Mouse (Mus musculus) splenic B cell, adult 2 months (primary cell): ENCODE data around the gene Acot4.
"Not testable (repeated sequence)": the region's sequence is repeated elsewhere in the genome, so short reads cannot be mapped to it uniquely, and the experiment has no call there.

Experiments
- DNase-seq: peaks from one replicate; pipeline ENCODE4 v3.0.0-alpha.2; 2011; ENCODE audit warnings: low read depth, low spot score
- H3K27me3 ChIP-seq: 2 replicates; pipeline ENCODE4 v1.6.1; 2012; ENCODE audit warnings: mild to moderate bottlenecking, low read length, moderate library complexity, mixed read lengths; ENCODE audit not compliant: control insufficient read depth, poor library complexity, insufficient read depth, severe bottlenecking
- H3K36me3 ChIP-seq: 2 replicates; pipeline ENCODE4 v1.6.1; 2012; ENCODE audit warnings: mild to moderate bottlenecking, low read length, moderate library complexity, mixed read lengths; ENCODE audit not compliant: control insufficient read depth, poor library complexity, insufficient read depth, severe bottlenecking

Gene Acot4

DNA sequence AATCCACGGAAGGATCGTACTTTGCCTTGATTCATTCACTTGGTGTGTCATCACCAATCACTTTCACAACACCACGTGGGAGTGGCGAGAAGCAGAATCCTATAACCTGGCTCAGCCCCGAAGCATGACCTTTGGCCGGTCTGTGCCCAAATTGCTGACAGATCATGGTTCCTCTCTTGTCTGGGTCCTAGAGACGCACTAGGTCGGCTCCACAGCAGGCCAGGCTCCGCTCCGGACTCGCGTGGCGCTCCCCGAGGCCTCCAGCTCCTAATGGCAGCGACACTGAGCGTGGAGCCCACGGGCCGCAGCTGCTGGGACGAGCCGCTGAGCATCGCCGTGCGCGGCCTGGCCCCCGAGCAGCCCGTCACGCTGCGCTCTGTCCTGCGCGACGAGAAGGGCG lies at the start of gene Acot4:
Gene Acot4 (plus strand): TSS at position 139 of the 400 bp plus-strand sequence.
- not testable (repeated sequence) for H3K27me3 ChIP-seq, DNase-seq, H3K36me3 ChIP-seq

DNA sequence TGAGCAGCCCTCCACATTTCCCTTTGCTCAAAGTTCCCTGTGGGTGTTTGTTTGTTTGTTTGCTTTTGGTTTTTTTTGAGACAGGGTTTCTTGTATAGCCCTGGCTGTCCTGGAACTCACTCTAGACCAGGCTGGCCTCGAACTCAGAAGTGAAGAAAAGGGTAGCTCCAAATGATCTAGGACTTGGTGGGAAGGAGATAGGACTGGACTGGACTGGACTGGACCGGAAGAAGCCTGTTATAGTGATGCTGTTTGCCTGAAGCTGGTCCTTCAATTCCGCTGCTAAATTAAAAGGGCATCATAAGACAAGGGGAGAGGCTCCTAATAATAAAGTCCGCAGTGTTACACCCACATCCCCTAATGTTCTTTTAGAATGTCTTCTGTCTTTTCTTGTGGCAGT lies 49.7 kb upstream of the Acot4 start:
- H3K27me3 ChIP-seq, result no peaks in the 10 kb centered on the region
- H3K36me3 ChIP-seq, result peaks cover 4% of the 10 kb centered on the region; the same call in 1 of the 2 replicates
- DNase-seq, result no peak

DNA sequence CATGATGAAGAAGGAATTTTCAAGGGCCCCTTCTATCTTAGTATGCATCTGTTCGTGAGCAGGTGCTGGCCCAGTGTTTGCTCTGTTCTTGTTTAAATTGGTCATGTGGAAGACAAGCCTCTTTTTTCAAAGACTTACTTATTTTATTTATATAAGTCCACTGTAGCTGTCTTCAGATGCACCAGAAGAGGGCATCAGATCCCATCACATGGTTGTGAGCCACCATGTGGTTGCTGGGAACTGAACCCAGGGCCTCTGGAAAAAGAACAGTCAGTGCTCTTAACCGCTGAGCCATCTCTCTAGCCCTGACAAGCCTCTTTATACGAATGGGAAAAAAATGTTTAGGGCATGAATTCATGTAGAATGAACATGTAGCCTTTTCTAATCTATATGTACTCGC lies 48.8 kb upstream of the Acot4 start:
- DNase-seq, result no peak
- H3K27me3 ChIP-seq, result no peaks in the 10 kb centered on the region
- H3K36me3 ChIP-seq, result peaks cover 7% of the 10 kb centered on the region; the same call in 1 of the 2 replicates

DNA sequence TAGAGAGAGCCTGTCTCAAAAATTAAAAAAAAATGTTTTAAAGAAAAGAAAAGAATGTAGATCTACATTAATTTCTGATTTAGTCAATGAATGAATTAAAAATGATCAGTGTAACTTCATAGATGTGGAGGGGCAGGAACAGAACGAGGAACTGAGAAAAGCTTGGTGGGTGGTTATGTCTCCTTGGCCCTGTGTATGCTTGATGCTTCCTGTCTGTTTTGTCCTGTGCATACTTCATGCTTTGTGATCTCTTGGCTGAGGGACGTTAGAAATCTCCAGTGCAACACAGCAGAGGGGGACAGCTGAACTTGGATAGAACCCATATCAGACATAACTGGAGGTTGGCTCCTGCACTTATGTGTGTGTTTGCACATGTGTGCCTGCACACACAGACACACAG lies 41.0 kb upstream of the Acot4 start:
- Histone ChIP-seq H3K36me3 (0 out of 2 replicates have a peak, but pooled peaks cover 4% of the 10 kb centered on the region), H3K27me3 (no peaks in the 10 kb centered on the region)
- DNase-seq, result peak; percentile 54

DNA sequence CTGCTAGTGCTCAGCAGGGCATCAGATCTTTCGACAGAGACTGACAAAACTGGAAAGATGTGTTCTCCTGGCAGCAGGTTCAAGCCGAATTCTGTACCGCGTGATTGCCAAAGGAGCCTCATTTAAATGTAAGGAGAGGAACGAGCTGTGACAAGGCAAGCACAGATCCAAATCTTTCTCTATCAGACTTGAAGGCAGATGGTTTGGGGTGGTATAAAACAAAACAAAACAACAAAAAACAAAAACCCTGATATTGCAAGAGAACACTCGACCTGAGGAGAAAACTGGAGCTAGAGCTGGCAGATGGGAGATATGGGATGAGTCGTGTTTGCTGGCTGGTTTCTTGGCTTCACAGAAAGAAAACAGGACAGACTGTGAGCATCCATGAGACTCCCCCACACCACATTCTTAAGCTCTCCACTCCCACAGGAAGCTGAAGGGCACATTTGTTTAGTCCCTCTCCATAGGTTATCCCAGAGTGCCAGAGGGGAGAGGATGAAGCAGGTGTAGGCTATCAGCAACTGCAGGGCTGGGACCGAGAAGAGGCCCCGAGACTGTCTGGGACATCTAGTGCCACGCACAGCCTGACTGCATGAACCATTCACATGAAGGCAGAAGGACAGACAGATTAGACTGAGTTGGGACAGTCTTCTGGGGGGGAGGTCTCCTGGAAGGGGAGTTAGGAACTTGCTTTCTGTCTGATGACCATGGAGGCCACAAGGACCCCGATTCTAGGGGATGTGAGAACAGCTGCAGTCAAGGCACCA lies 39.7 kb upstream of the Acot4 start:
- DNase-seq, result no peak

DNA sequence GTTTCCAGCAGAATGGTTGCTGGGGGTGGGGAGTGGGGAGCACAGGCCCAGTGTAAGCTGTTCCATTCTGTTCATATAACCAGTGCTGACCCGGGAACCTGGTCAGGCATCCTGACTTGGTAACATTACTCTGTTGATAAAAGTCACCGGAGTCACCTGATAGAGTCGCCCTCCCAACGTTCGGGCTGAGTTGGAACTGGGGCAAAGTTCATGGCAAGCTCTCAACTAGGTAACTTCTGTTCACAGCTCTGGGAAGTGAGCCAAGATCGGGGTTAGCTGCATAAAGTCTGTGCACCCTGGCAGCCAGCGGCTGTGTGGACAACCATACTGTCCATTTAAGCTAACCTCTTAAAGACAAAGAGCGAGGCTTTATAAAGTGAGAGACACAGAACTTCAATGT lies 38.9 kb upstream of the Acot4 start:
- H3K36me3 ChIP-seq, DNase-seq, H3K27me3 ChIP-seq: not testable (repeated sequence)

More for the DNA sequence above, 39.7 kb upstream of the Acot4 start:
- no peaks in the 10 kb centered on the region for H3K27me3 ChIP-seq
- H3K36me3 ChIP-seq, result 0 out of 2 replicates have a peak, but pooled peaks cover 4% of the 10 kb centered on the region

DNA sequence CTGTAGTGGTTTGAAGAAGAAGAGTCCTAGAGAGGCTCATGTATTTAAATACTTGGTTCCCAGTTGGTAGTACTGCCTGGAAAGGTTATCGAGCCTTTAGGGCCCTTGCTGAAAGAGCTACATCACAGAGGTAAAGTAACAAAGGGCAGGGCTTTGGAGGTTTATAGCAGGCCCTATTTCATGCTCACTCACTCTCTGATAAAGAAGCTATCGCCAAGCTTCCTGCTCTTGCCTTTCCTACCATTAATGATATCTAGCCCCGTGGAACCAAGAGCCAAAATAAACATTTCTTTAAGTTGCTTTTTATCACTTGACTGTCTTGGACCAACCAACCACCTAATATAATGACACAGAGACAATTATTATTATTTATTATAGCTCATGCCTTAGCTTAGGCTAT lies 37.8 kb upstream of the Acot4 start:
- Histone ChIP-seq H3K27me3 (no peaks in the 10 kb centered on the region), H3K36me3 (no peaks in the 10 kb centered on the region)
- no peak for DNase-seq

DNA sequence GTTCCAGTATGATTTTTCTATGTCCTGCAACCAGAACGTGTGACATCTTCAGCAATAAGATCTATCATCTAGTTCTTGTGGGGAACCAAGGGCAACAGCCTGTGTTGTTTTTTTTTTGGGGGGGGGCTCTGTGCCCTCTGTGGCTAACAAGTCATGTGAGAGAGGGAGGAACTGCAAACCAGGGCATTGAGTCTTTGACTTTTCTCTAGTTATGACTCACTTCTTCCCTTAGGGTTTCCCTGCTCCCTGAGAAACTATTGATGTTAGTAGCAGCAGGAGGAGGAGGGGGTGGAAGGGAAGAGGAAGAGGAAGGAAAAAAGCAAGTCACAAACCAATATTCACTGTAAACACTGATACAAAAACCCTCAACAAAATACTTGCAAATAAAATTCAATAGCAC lies 34.3 kb upstream of the Acot4 start:
- H3K27me3 ChIP-seq, result no peaks in the 10 kb centered on the region
- DNase-seq, result no peak
- no peaks in the 10 kb centered on the region for H3K36me3 ChIP-seq

DNA sequence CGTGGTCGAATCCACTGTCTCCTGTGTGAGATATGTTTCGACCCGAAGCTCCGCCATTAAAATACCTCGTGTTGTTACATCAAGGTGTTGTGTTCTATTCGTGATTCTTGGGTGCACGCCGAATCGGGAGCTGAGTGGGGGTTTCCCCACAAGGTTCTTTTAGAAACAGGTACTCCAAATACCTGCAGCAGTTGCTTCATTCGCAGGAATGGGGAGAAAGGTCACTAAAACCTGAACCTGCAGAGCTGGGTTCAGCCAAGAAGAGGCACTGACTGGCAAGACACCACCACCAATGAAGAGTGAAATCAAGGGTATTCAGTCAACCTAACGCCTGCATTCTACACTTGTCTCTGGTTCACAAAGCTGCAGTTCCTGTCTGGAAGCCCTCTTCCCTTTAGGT lies 29.9 kb upstream of the Acot4 start:
- no peaks in the 10 kb centered on the region for H3K27me3 ChIP-seq
- no peaks in the 10 kb centered on the region for H3K36me3 ChIP-seq

DNA sequence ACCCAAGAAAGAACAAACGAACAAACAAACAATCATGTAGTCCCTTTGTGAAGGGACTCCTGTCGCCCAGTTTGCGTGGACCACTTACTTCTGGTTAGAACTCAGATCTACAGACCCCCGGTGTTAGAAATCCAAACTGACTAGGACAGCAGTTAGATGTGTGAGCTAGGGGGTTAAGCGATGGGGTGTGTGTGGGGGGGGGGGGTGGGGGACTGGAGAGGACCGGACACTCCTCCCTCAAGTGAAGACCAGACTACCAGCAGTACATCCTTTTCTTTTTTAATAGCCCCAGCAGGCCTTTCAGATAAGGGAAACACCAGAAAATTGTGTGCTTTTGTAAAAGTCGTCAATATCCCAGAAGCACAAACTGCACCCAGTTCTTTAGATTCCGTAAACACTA lies 29.4 kb upstream of the Acot4 start:
- no peaks in the 10 kb centered on the region for H3K27me3 ChIP-seq
- no peak for DNase-seq
- H3K36me3 ChIP-seq, result no peaks in the 10 kb centered on the region

More for the DNA sequence above, 29.9 kb upstream of the Acot4 start:
- DNase-seq, result peak; percentile 18

DNA sequence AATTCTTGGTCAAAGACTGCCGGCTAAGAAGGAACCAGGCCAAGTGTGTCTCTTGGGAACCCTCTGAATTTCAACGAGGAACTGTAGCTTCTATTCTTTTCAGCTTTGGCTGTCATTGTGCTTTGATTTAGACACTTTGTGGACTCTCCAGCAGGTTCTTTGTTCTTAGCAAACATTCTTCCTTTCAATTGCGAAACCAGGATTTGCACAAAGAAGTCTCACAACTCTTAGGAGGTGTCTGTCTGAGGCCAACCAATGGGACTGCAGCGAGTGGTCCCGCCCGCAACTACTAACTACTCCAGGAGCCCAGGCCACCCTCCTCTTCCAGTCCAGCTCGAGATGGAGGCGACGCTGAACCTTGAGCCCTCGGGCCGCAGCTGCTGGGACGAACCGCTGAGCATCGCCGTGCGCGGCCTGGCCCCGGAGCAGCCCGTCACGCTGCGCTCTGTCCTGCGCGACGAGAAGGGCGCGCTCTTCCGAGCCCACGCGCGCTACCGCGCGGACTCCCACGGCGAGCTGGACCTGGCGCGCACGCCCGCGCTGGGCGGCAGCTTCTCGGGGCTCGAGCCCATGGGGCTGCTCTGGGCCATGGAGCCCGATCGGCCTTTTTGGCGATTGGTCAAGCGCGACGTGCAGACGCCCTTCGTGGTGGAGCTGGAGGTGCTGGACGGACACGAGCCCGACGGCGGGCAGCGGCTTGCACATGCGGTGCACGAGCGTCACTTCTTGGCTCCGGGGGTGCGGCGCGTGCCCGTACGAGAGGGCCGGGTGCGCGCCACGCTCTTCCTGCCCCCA lies 28.8 kb upstream of the Acot4 start, which contains the start of gene Acot1:
Gene Acot1 (plus strand): TSS at position 320 of the 795 bp plus-strand sequence.
- H3K27me3 ChIP-seq, H3K36me3 ChIP-seq: not testable (repeated sequence)
- DNase-seq, result peak; percentile 28

DNA sequence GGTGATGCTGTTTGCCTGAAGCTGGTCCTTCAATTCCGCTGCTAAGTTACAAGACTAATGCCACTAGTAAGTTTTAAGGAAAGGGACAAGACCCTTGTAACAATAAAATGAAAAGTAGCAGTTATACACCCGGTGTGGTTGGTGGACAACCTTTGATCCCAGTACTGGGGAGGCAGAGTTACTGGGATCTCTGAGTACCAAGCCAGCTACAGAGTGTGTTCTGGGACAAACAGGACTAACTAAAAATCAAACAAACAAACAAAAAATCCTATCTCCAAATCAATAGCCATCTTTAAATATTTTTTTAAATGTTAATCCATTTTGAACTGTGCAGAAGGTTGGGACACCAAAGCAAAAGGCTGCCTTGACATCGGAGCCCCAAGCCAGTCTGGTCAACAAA lies 28.0 kb upstream of the Acot4 start:
- DNase-seq, result no peak
- no peaks in the 10 kb centered on the region for H3K36me3 ChIP-seq
- no peaks in the 10 kb centered on the region for H3K27me3 ChIP-seq

DNA sequence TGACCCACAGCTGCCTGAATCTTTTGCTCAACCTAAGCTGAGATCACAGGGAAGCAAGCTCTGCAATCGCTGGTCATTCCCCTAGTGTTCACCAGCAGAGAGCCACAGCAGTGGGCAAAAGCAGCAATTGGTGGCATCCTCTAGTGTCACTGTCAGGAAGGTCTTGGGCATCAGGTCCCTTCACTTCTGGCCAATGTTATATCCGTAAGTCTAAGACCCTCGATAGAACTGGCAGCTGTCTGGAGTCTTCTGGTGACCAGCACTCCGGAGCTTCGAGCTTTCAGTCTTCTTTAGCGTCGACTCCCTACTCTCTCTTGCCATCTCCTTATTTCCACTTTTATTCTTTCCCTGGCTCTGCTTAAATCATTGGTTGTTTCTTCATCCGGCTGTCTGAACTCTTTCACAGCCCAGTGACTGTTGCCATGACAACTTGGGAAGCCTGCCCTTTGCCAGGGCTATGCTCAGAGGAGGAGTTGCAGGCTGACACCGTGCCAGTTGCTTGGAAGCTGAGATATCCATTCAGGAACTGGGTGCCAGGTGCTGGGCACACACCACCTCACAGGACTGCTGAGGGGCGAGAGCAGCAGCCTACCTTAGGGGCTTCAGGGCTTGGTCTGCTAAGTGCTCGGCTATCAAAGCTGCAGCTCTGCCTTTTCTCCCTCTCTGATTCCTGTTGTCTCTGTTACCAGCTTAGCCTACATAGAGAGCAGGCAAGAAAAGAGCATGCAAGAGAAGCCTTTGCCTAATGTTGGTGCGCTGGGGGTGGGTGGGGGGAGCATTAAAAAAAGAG lies 26.7 kb upstream of the Acot4 start:
- H3K36me3 ChIP-seq, result no peaks in the 10 kb centered on the region
- peak; percentile 31 for DNase-seq
- no peaks in the 10 kb centered on the region for H3K27me3 ChIP-seq

DNA sequence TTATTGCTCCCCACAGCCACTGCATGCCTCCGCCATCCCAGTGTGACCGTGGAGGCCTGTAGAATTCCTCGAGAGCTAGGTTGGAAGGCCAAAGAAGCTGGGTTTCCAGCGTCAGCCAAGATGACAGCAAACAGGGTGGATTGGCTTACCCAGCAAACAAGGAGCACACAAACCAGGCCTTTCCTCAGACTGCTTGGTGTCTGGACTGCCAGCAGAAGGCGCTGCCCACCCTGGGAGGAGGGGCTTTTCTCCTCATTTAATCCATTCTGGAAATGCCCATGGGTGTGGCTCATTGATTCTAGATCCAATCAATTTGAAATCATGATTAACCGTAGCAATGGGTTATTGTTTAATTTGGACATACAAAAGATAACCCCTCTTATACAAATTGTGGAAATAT lies 25.0 kb upstream of the Acot4 start:
- Histone ChIP-seq H3K27me3 (no peaks in the 10 kb centered on the region), H3K36me3 (no peaks in the 10 kb centered on the region)
- no peak for DNase-seq
